Mouse (Mus musculus): Measurements from ENCODE around the gene Smarcal1. TPM values are rescaled to one million over a fixed set of nuclear protein-coding genes. Genes with fewer than 3 reads are reported as not detected.

Smarcal1 gene
- total RNA-seq, 2 experiments from 2014 or later = 32.3 to 34.7 TPM

Other genes with a start within 250 kb of the Smarcal1 start
- gene March4, start 46.3 kb upstream of the Smarcal1 start, total RNA-seq (2021) = not detected
- not detected for gene Ankar, start 117.3 kb downstream of the Smarcal1 start, total RNA-seq (2021)
- gene Rpl37a, start 128.0 kb downstream of the Smarcal1 start, total RNA-seq (2021) = 100 to 1,000 TPM; 918 to 961 TPM
- gene Igfbp2, start 241.3 kb downstream of the Smarcal1 start, total RNA-seq (2021) = 1 to 10 TPM; 5.3 to 8.4 TPM